Mouse (Mus musculus): Measurements from ENCODE around the gene Hsd17b11.

DNA sequence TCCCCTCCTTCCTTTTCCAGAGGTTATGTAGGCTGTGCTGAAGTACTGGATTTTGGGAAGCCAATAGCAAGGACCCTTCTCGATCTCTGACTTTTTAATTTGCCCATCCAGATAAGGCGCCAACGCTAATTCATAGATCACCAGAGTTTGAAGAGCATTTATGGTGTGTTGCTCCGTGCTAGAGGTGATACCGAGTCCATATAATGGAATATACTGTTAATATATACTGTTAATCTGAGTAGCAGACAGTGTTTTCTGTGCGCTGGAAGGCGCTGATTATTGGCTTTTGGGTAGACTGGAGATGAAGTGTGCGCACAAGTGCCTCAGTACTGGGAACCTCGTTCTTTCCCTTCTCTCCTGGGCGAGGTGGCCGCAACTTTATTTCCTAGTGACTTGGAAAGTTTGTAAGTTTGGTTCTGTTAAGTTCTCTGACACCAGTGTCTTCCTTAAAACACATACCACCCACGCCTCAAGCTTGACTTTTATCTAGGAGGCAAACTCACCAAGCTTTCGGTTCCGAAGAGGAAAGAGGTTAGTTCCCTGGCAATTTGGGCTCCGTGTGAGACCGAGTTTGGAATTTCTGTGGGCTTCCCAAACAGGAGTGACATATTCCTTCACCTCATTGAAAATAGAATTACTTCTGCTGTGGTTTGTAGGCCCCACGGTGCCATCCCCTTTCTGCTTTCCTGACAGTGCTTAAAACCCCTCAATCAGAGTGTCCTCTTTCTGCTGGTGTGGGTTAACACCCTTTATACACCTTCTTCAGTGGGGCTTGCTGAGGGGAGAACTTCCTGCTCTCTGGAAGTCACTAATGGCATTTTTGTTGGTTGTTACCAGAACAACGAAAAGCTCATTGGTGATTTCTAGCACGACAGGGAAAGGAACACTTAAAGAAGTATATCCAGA, 25.7 kb upstream of the Hsd17b11 start:
- TF ChIP-seq CTCF (IDR thresholded peaks at IDR 0.05; ENCODE audit: borderline replicate concordance, extremely low read depth, insufficient read depth, insufficient read length): no peak
- TF ChIP-seq POLR2A (IDR thresholded peaks at IDR 0.05; ENCODE audit: borderline replicate concordance, extremely low read depth, insufficient read depth, insufficient read length, poor library complexity, severe bottlenecking): no peak

All from brain, embryonic 14.5 days (tissue).